Mouse (Mus musculus): Measurements from ENCODE around the gene Rpl36-ps4.
"Not testable (repeated sequence)": the region's sequence is repeated elsewhere in the genome, so short reads cannot be mapped to it uniquely, and the experiment has no call there.

DNA sequence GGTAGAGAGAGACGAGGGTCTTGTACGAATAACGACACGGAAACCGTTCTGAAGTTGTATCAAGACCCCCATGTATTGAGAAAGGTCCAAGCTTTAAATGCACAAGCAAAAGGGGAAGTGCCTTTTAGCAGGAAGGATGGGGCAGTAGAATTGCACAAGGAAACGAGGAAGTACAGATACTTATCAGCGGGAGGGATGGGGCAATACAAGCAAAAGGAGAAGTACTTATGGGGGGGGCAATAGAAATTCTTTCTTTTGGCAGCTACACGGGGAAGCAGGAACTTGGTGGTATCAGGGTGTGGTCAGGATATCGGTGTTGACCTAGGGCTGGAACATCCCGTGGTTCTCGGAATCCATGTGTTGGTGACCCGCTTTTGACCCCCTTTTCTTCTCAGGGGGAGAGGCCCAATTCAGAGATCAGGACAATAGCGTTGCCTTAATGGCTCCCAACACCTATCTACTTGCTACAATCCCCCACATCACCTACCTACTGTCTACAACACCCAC is 33.9 kb downstream of the Rpl36-ps4 start:
- TF ChIP-seq CTCF, EP300 (IDR thresholded peaks at IDR 0.05; ENCODE audit: low read depth): not testable (repeated sequence)

Data from heart, postnatal 0 days (tissue).